Mouse (Mus musculus) CD4-positive, CD25-positive, alpha-beta regulatory T cell, adult 4 months (primary cell): Measurements from ENCODE around the gene Aatf. TPM values are rescaled to one million over a fixed set of nuclear protein-coding genes. Genes with fewer than 3 reads are reported as not detected.
"Not testable (repeated sequence)": the region's sequence is repeated elsewhere in the genome, so short reads cannot be mapped to it uniquely, and the experiment has no call there.

Experiments used
- ATAC-seq: one replicate; pipeline ENCODE4 v1.8.0; 2017
- polyA plus RNA-seq, 2 experiments: library from polyadenylated mRNA; unstranded; fragments of 100-300 nt; shearing (Covaris generic); gene quantifications; one replicate each; pipeline ENCODE4 v1.2.1; 2017

The Aatf gene
- polyA plus RNA-seq, 2 experiments from 2014 or later, result 34.6 to 46.3 TPM

- ATAC-seq, result no peak
These were observed 83.0 kb downstream of the Aatf start for GRCm38 (mm10) chr11:84430336-84430735.

DNA sequence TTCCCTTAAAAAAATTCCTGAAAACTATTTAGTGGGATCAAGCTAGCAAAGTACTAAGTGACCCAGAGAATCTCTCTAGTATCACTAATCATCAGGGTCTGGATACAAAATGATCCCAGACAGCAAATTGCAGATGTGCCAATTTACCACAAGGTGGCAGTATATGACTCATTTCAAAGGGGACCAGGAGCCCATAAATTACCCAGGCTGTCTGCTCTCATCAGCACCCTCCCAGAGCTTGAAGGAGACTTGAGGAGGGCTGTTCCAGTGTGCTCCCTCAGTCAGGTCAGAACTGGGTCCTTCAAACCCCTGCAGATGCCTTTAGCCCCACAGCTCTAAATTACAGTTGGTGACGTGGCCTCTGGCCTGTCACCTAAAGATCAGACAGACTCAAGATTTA, 83.7 kb downstream of the Aatf start:
- peak; percentile 47 for ATAC-seq

DNA sequence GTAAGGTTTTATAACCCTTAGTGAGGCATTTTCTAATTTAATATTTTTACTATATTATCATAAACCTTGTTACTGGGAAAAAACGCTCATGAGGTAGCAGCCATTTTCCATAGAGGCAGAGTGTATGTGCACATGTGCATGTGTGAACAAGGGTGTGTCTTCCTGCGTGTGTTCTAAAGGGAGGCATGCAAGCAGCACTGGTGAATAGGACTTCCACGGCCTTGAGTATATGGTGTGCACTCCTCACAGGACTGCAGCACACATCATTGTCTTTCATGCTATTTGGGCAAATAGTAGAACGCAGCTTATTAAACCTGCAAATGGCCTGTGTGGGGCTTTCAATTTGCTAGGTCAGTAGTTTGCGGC, 86.7 kb downstream of the Aatf start:
- no peak for ATAC-seq

DNA sequence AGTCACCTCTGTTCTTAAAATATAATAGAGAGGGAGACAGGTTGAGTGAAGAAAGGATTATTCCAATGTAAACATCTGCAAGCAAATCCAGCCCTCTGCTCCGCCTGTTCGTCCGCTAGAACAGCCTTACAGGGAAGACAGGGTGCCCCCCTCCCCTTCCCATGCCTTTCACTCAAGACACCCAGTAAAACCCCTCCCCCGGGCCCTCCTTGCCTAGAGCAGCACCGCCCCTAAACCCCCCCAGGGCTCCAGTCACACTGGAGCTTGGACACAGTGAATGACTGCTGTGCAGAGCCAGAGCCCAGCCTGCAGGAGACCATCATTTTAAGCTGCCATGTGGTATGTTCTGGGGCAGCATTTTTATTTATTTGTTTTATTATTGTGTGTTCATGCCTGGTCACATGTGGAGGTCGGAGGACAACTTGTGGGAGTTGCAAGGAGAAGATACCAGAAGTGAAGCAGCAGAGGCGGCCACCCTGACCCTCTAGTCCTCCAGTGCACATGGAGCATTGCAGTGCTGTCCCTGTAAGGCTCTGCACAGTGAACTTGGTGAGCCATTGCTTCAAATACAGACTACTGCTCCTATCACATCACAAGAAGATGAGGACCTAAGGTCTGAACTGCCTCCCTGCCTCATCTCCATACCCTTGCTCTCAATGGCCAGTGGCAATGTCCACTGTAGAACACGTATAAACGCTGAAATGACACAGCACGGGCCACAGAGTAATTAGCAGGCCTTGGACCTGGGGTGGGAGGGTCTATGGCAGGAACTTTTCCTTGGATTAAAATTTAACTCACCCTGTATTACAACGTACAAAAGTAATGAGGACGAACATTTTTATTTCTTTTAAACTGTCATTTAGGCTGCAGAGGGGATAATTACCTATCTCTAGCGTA, 87.3 kb downstream of the Aatf start:
- ATAC-seq, result no peak

DNA sequence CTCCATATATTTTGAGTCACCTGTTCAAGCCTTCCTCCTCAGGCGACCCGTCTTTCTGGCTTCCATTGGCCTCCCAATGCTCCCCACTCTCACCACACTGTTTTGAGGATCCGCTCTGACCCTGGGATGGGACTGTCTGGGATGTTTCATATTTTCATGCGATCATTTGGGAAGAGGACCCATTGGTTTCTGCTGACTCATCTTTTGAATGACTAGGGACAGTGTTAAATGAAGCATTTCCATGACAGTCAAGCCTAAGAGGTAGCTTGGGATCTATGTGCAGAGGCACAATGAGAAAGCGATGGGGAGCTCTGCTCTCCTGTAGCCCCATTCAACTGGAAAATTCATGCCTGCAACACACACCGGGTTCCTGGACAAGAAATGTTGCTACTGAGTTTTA, 92.5 kb downstream of the Aatf start:
- no peak for ATAC-seq

- ATAC-seq, result no peak
These were observed 100.2 kb downstream of the Aatf start for GRCm38 (mm10) chr11:84413111-84413510.

DNA sequence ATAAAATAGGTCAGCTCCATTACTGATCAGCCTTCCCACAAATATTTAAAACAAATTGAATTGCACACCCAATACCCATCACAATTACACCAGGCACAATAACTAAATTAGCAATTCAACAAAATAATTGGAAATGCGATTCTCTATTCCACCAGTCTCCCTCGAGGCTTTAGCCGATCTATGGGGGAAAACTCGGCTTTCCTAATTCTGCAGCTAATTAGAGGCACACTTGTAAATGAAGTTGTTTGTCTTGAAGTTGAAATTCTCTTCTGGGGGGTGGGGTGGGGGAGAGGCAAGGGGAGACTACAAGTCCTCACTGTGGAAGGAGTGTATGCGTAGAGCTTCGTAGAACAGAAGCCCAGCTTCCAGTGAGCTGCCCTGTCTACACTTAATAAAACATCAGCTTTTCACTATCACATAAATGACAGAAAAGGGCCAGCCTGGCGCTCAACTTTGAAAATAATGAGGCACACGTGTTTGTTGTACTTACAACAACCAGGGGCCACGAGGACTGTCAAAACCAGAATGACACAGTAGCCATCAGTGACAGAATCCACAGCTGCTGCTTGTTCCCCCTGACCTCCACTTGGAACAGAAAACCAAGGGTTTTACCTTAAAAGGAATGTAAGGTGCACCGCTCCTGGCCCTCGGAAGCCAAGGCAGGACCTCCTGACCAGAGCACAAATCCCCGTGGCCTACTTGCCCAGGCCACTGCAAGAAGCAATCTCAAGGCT, 101.0 kb downstream of the Aatf start:
- ATAC-seq, result no peak

- ATAC-seq, result no peak
These were observed 101.7 kb downstream of the Aatf start for GRCm38 (mm10) chr11:84411642-84412018.

DNA sequence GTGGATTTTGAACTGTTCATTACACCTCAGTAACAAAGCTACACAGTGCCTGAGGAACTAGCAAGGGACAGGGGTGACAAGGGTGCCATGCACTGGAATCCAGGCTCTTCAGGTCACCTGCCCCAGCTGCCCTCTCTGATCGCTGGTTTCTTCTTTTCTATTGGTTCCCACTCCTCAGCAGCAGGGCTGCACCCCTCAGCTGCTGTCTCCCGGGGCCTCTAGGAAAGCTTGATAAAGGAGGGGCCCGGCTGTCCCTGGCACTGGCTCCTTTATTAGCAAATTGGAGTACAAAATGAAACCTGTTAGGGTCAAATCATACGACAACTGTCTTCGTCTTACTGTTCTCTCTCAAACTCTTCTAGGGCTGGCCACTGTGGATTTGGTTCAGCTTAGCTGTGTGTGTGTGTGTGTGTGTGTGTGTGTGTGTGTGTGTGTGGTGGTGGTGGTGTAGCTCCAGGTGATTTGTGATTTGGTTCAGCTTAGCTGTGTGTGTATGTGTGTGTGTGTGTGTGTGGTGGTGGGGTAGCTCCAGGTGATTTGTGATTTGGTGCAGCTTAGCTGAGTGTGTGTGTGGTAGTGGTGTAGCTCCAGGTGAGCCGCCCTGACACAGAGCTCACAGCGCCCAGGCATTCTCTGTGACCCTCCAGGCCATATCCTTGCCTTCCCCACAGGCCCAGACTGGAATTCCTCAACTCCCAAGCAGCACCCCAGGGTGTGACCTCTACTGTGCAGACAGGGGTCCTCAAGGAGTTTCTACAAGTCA, 102.3 kb downstream of the Aatf start:
- ATAC-seq, result no peak

- no peak for ATAC-seq
These were observed 102.9 kb downstream of the Aatf start for GRCm38 (mm10) chr11:84410383-84410782.

- no peak for ATAC-seq
These were observed 106.6 kb downstream of the Aatf start for GRCm38 (mm10) chr11:84406733-84407132.

DNA sequence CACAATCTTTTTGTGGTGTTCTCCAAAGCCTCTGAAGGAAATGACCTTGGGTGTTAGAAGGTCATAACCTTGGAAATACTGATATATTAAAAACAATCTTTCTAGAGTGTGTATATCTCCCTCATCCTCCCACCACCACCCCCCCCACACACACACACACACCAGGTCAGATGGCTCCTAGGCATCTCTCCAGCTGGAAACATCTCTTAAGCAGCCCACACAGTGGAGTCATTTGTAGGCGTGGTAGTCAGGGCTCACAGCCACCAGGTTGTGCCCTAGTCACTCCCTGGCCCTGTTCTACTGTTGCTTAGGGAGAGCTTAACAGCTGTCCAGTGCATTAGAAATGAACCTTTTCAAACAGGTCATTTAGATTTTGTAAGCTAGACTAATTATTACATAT, 118.3 kb downstream of the Aatf start:
- ATAC-seq, result no peak

GRCm38 (mm10) chr11:84393571-84393970, 119.8 kb downstream of the Aatf start:
- ATAC-seq, result no peak

DNA sequence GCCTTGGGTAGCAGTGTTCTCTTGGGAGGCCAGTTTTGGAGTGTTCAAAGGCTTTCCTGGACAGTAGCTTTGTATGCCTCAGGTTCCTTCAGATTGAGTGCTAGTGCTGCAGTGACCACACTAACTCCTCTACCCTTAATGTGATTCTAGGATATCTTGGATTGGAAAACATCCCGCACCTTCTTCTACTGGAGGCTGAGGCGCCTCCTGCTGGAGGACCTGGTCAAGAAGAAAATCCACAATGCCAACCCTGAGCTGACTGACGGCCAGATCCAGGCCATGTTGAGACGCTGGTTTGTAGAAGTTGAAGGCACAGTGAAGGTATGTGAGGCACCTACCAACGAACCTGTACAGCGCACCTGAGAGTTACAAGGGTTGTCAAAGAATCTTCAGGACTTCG, 121.3 kb downstream of the Aatf start:
- not testable (repeated sequence) for ATAC-seq

GRCm38 (mm10) chr11:84391126-84391525, 122.2 kb downstream of the Aatf start:
- no peak for ATAC-seq

GRCm38 (mm10) chr11:84389332-84389731, 124.0 kb downstream of the Aatf start:
- no peak for ATAC-seq

- no peak for ATAC-seq
These were observed 129.4 kb downstream of the Aatf start for GRCm38 (mm10) chr11:84383891-84384290.

DNA sequence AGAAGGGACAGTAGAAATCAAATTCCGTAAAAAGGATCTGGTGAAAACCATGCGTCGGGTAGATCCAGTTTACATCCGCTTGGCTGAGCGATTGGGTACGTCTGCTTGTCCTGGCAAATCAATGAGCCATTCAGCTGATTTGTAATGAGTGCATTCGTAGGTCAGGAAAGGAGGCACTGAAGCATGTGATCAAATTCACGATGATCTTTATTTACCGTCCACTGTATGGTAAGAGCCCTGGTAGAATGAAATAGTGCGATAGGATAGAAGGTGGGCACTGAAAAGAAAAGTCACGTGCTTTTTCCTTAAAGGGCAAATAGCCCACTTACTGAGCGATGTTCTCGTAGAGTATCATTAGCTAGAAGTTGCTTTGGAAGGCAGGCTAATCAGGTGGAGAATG, 130.9 kb downstream of the Aatf start:
- no peak for ATAC-seq

- no peak for ATAC-seq
These were observed 136.6 kb downstream of the Aatf start for GRCm38 (mm10) chr11:84376510-84377365.

- no peak for ATAC-seq
These were observed 137.3 kb downstream of the Aatf start for GRCm38 (mm10) chr11:84375951-84376496.

GRCm38 (mm10) chr11:84373122-84373521, 140.2 kb downstream of the Aatf start:
- ATAC-seq, result no peak
